Mouse (Mus musculus) limb, embryonic 14.5 days (tissue): ENCODE measurements at regions not wholly inside any gene's neighbourhood (a gene's known extent, or its start where the extent isn't known, plus 50 kb on each side); places are given as distances from the start of the nearest gene placed in this dataset.
"Not testable (repeated sequence)": the region's sequence is repeated elsewhere in the genome, so short reads cannot be mapped to it uniquely, and the experiment has no call there.

Source experiments
- ATAC-seq: fragments of 200-750 bp; cut with Nextera tagmentation; 2 replicates; pipeline ENCODE4 v1.8.0; 2017; ENCODE audit warnings: low read depth, moderate number of reproducible peaks, moderate TSS enrichment; ENCODE audit not compliant: low FRiP score
- DNase-seq: peaks from one replicate; pipeline ENCODE4 v3.0.0-alpha.2; 2015; ENCODE audit warnings: low spot score
- H3K27ac ChIP-seq: fragments of 300-500 bp; sonication (generic); replicated peaks from 2 replicates; pipeline ENCODE4 v1.5.1; 2014; ENCODE audit warnings: low read depth, mild to moderate bottlenecking, low read length, moderate library complexity, mixed read lengths
- H3K27me3 ChIP-seq: fragments of 300-500 bp; sonication (generic); 2 replicates; pipeline ENCODE4 v1.6.1; 2014; ENCODE audit warnings: low read length, mixed read lengths; ENCODE audit not compliant: control insufficient read depth, insufficient read depth
- H3K36me3 ChIP-seq: fragments of 300-500 bp; sonication (generic); 2 replicates; pipeline ENCODE4 v1.6.1; 2014; ENCODE audit warnings: mild to moderate bottlenecking, low read length, moderate library complexity, mixed read lengths; ENCODE audit not compliant: control insufficient read depth, insufficient read depth
- H3K4me1 ChIP-seq: fragments of 300-500 bp; sonication (generic); 2 replicates; pipeline ENCODE4 v1.6.1; 2014; ENCODE audit warnings: antibody characterized with exemption, low read length, mixed read lengths; ENCODE audit not compliant: control insufficient read depth, insufficient read depth
- H3K4me2 ChIP-seq: fragments of 300-500 bp; sonication (generic); replicated peaks from 2 replicates; pipeline ENCODE4 v1.6.1; 2014; ENCODE audit warnings: low read depth, mild to moderate bottlenecking, low read length, moderate library complexity; ENCODE audit not compliant: severe bottlenecking
- H3K4me3 ChIP-seq: fragments of 300-500 bp; sonication (generic); replicated peaks from 2 replicates; pipeline ENCODE4 v1.5.1; 2014; ENCODE audit warnings: low read length
- H3K9ac ChIP-seq: fragments of 300-500 bp; sonication (generic); 2 replicates; pipeline ENCODE4 v1.6.1; 2014; ENCODE audit warnings: mild to moderate bottlenecking, low read depth, low read length, moderate library complexity; ENCODE audit not compliant: severe bottlenecking
- H3K9me3 ChIP-seq: fragments of 300-500 bp; sonication (generic); 2 replicates; pipeline ENCODE4 v1.6.1; 2016; ENCODE audit warnings: low read length; ENCODE audit not compliant: control insufficient read depth
- POLR2A ChIP-seq: fragments of 200-500 bp; IDR thresholded peaks from 2 replicates; pipeline ENCODE4 v1.8.0; 2012; ENCODE audit warnings: inconsistent platforms, mild to moderate bottlenecking, moderate library complexity, borderline replicate concordance; ENCODE audit not compliant: insufficient read depth, insufficient read length; ENCODE audit errors: extremely low read depth
- WGBS: fragments of 180-500 bp; shearing (Covaris S2); extraction: QIAGEN DNeasy Blood & Tissue Kit; methylation state at CpG from one replicate; pipeline ENCODE4 v1.1.7; 2014; 5-methylcytosine and 5-hydroxymethylcytosine counted together

GRCm38 (mm10) chr8:17948848-17949247, 1029.2 kb downstream of the Defb40 start:
- no peaks in the 10 kb centered on the region for H3K27me3 ChIP-seq
- H3K36me3 ChIP-seq = no peaks in the 10 kb centered on the region
- H3K4me1 ChIP-seq = no peaks in the 10 kb centered on the region
- H3K4me3 ChIP-seq = no peak overlapping the region
- no peak overlapping the region for H3K9ac ChIP-seq
- ATAC-seq (no peak), DNase-seq (no peak)
- no peak overlapping the region for H3K27ac ChIP-seq
- TF ChIP-seq POLR2A = no peak
- no peak overlapping the region for H3K4me2 ChIP-seq
- WGBS = 74% methylated on average over 1 of the region's 1 CpGs
- H3K9me3 ChIP-seq = no peaks in the 10 kb centered on the region

GRCm38 (mm10) chr8:17948053-17948834, 1029.8 kb downstream of the Defb40 start:
- no peak for DNase-seq
- ATAC-seq = no peak
- Histone ChIP-seq H3K9ac (no peak overlapping the region), H3K4me2 (no peak overlapping the region), H3K27ac (no peak overlapping the region), H3K4me1 (no peaks in the 10 kb centered on the region), H3K27me3 (no peaks in the 10 kb centered on the region), H3K9me3 (no peaks in the 10 kb centered on the region), H3K36me3 (no peaks in the 10 kb centered on the region), H3K4me3 (no peak overlapping the region)
- no peak for TF ChIP-seq POLR2A
- WGBS = 82% methylated on average over 22 of the region's 22 CpGs

GRCm38 (mm10) chr8:17934696-17935095, 1043.4 kb downstream of the Defb40 start:
- DNase-seq = no peak
- no peak for TF ChIP-seq POLR2A
- Histone ChIP-seq H3K27ac (no peak overlapping the region), H3K36me3 (no peaks in the 10 kb centered on the region), H3K9ac (no peak overlapping the region), H3K27me3 (no peaks in the 10 kb centered on the region), H3K4me2 (no peak overlapping the region), H3K4me3 (no peak overlapping the region), H3K9me3 (no peaks in the 10 kb centered on the region), H3K4me1 (no peaks in the 10 kb centered on the region)
- ATAC-seq = no peak

- DNase-seq (no peak), ATAC-seq (no peak)
- H3K4me3 ChIP-seq = no peak overlapping the region
- no peak overlapping the region for H3K27ac ChIP-seq
- TF ChIP-seq POLR2A = no peak
- no peak overlapping the region for H3K4me2 ChIP-seq
- H3K9me3 ChIP-seq = no peaks in the 10 kb centered on the region
- no peak overlapping the region for H3K9ac ChIP-seq
- no peaks in the 10 kb centered on the region for H3K36me3 ChIP-seq
- no peaks in the 10 kb centered on the region for H3K27me3 ChIP-seq
- WGBS = 88% methylated on average over 15 of the region's 15 CpGs
- no peaks in the 10 kb centered on the region for H3K4me1 ChIP-seq
These were observed 1068.7 kb downstream of the Defb40 start for GRCm38 (mm10) chr8:17909316-17909715.

GRCm38 (mm10) chr8:17888598-17888997, 1089.5 kb downstream of the Defb40 start:
- ATAC-seq, H3K36me3 ChIP-seq: not testable (repeated sequence)

More at GRCm38 (mm10) chr8:17888598-17888997, 1089.5 kb downstream of the Defb40 start:
- not testable (repeated sequence) for H3K4me3 ChIP-seq, H3K4me1 ChIP-seq, H3K9me3 ChIP-seq, H3K4me2 ChIP-seq, DNase-seq, H3K9ac ChIP-seq, H3K27ac ChIP-seq, H3K27me3 ChIP-seq
- 67% methylated on average over 5 of the region's 5 CpGs for WGBS
